Comparison of ENCODE assay signal across 35 mouse cellular contexts in genomic region chr10:13200862-13201261, GRCm38 (mm10). TPM values are rescaled to one million over a fixed set of nuclear protein-coding genes. Genes with fewer than 3 reads are reported as not detected.
A peak's percentile ranks its signal among the peaks of the same experiment; 100 is the strongest.
DNase-seq lines count a peak whose midpoint lies in the region; ATAC-seq and TF ChIP-seq lines count a peak whose summit lies in the region.
"Had no signal": no experiment of that assay in that cellular context is flagged by ENCODE, and none has a peak within 500 bp of the region (broad histone marks: within the 10 kb centered on the region; RNA-seq: fewer than 3 reads in every experiment).

No protein-coding gene starts in this region.

- TF ChIP-seq EP300 in liver, postnatal 0 days (IDR thresholded peaks at IDR 0.05; ENCODE audit: low read depth): no peak
- no peak for TF ChIP-seq EP300 in MEL (IDR thresholded peaks at IDR 0.05; ENCODE audit: low read depth in 1 of 2, low read length in 2 of 2)
- TF ChIP-seq EP300 in liver, embryonic 14.5 days (IDR thresholded peaks at IDR 0.05; ENCODE audit: low read depth): no peak

- H3K36me3 ChIP-seq in liver, adult 2 months (ENCODE audit: control insufficient read depth, insufficient read depth, low read length): no peaks in the 10 kb centered on the region
- no peaks in the 10 kb centered on the region for H3K36me3 ChIP-seq in liver, postnatal 0 days (replicated peaks; ENCODE audit: insufficient read depth, low read length)
- no peaks in the 10 kb centered on the region for H3K36me3 ChIP-seq in MEL (ENCODE audit: control insufficient read depth in 1 of 2, insufficient read depth in 2 of 2, low read length in 2 of 2)
- no peaks in the 10 kb centered on the region for H3K36me3 ChIP-seq in liver, embryonic 14.5 days (replicated peaks; ENCODE audit: control insufficient read depth, insufficient read depth, low read depth)
- H3K36me3 ChIP-seq: embryonic facial prominence, embryonic 10.5 days; embryonic facial prominence, embryonic 13.5 days; forebrain, embryonic 12.5 days; forebrain, embryonic 15.5 days; hindbrain, embryonic 12.5 days; hindbrain, embryonic 15.5 days had no signal

- WGBS in liver, adult 2 months: 94% methylated on average over 3 of the region's 3 CpGs
- 69% methylated on average over 3 of the region's 3 CpGs for WGBS in liver, postnatal 0 days (ENCODE audit: insufficient replicate concordance)
- WGBS in liver, embryonic 14.5 days (ENCODE audit: insufficient replicate concordance): 57% methylated on average over 3 of the region's 3 CpGs

- H3K4me1 ChIP-seq in liver, adult 2 months (ENCODE audit: control insufficient read depth, insufficient read depth, low read length): no peaks in the 10 kb centered on the region
- no peaks in the 10 kb centered on the region for H3K4me1 ChIP-seq in liver, postnatal 0 days (ENCODE audit: insufficient read depth)
- no peaks in the 10 kb centered on the region; a peak in 1 of 4 replicates for H3K4me1 ChIP-seq in MEL (ENCODE audit: control insufficient read depth in 1 of 2, insufficient read depth in 2 of 2, low read length in 2 of 2)
- peaks cover 7 to 16% of the 10 kb centered on the region in 2 experiments; a peak in 3 of 4 replicates for H3K4me1 ChIP-seq in liver, embryonic 14.5 days (replicated peaks; ENCODE audit: control insufficient read depth in 2 of 2, insufficient read depth in 2 of 2, low read length in 1 of 2)
- H3K4me1 ChIP-seq: embryonic facial prominence, embryonic 10.5 days; embryonic facial prominence, embryonic 13.5 days; forebrain, embryonic 12.5 days; forebrain, embryonic 15.5 days; hindbrain, embryonic 12.5 days; hindbrain, embryonic 15.5 days had no signal

- H3K4me3 ChIP-seq in liver, adult 2 months (ENCODE audit: insufficient read depth, low read depth, low read length): no peak overlapping the region
- H3K4me3 ChIP-seq in liver, postnatal 0 days (ENCODE audit: low read depth, low read length): no peak overlapping the region
- H3K4me3 ChIP-seq in MEL (ENCODE audit: control insufficient read depth in 1 of 2, insufficient read depth in 1 of 2, low read depth in 2 of 2, low read length in 2 of 2): no peak overlapping the region
- H3K4me3 ChIP-seq in liver, embryonic 14.5 days (ENCODE audit: insufficient read depth in 1 of 2, low read depth in 2 of 2, low read length in 2 of 2): no peak overlapping the region
- H3K4me3 ChIP-seq: embryonic facial prominence, embryonic 10.5 days; embryonic facial prominence, embryonic 13.5 days; erythroblast, embryonic 14.5 days; forebrain, embryonic 12.5 days; forebrain, embryonic 15.5 days; hindbrain, embryonic 12.5 days; hindbrain, embryonic 15.5 days had no signal

- DNase-seq in liver, adult 2 months (ENCODE audit: extremely low read depth, low read depth, low spot score): peak; percentile 4
- DNase-seq in liver, postnatal 0 days: no peak
- DNase-seq in MEL (ENCODE audit: low read depth, low spot score): peak; percentile 40
- DNase-seq in liver, embryonic 14.5 days (ENCODE audit: low read depth in 3 of 3, low spot score in 3 of 3): no peak
- no peak for DNase-seq in urinary bladder, postnatal 10 days (ENCODE audit: low spot score)
- DNase-seq in frontal cortex, adult 2 months (ENCODE audit: extremely low spot score in 1 of 2, low spot score in 1 of 2): no peak
- DNase-seq: adrenal gland, adult 2 months; adrenal gland, postnatal 14 days; cerebellum, adult 11-12 months; cerebellum, adult 8-10 months; cerebellum, postnatal 10 days; cerebellum, postnatal 36 days; embryo, embryonic 11 days; gastrocnemius, postnatal 10 days; gastrocnemius, postnatal 36 days had no signal

- no peaks in the 10 kb centered on the region for H3K27me3 ChIP-seq in liver, adult 2 months (ENCODE audit: control insufficient read depth, insufficient read depth, low read length)
- no peaks in the 10 kb centered on the region for H3K27me3 ChIP-seq in liver, postnatal 0 days (ENCODE audit: insufficient read depth, low read length)
- H3K27me3 ChIP-seq in MEL (ENCODE audit: control insufficient read depth in 1 of 2, insufficient read depth in 2 of 2, low read length in 2 of 2): no peaks in the 10 kb centered on the region
- no peaks in the 10 kb centered on the region for H3K27me3 ChIP-seq in liver, embryonic 14.5 days (ENCODE audit: control insufficient read depth, insufficient read depth, low read length)
- H3K27me3 ChIP-seq: embryonic facial prominence, embryonic 13.5 days; forebrain, embryonic 12.5 days; forebrain, embryonic 15.5 days; hindbrain, embryonic 12.5 days; hindbrain, embryonic 15.5 days; Patski had no signal

- no peak for ATAC-seq in liver, postnatal 0 days
- no peak for ATAC-seq in liver, embryonic 14.5 days (ENCODE audit: insufficient read depth)
- peak; percentile 58; the same call in 1 of the 2 replicates for ATAC-seq in monocyte, adult 5-6 weeks (replicated peaks; ENCODE audit: insufficient number of reproducible peaks, low FRiP score, low TSS enrichment, poor library complexity, severe bottlenecking)
- ATAC-seq: forebrain, embryonic 15.5 days; Patski had no signal

- no peak for TF ChIP-seq CTCF in liver, adult 2 months (IDR thresholded peaks at IDR 0.05; ENCODE audit: low read depth, low read length)
- TF ChIP-seq CTCF in liver, postnatal 0 days (IDR thresholded peaks at IDR 0.05; ENCODE audit: low read depth): no peak
- TF ChIP-seq CTCF in MEL (IDR thresholded peaks at IDR 0.05 in 2 of 3, conservative IDR thresholded peaks at IDR 0.05 in 1 of 3; ENCODE audit: control insufficient read depth in 1 of 3, insufficient read depth in 1 of 3, low read depth in 2 of 3, low read length in 3 of 3, poor library complexity in 1 of 3, severe bottlenecking in 1 of 3): no peak
- no peak for TF ChIP-seq CTCF in liver, embryonic 14.5 days (IDR thresholded peaks at IDR 0.05; ENCODE audit: low read depth)

- no peak overlapping the region for H3K9ac ChIP-seq in liver, adult 2 months (ENCODE audit: low read depth, low read length)
- no peak overlapping the region for H3K9ac ChIP-seq in liver, postnatal 0 days (replicated peaks)
- H3K9ac ChIP-seq in MEL (ENCODE audit: control insufficient read depth, low read depth, low read length, poor library complexity, severe bottlenecking): no peak overlapping the region
- H3K9ac ChIP-seq in liver, embryonic 14.5 days (replicated peaks): no peak overlapping the region
- H3K9ac ChIP-seq: embryonic facial prominence, embryonic 13.5 days; forebrain, embryonic 12.5 days; forebrain, embryonic 15.5 days; hindbrain, embryonic 12.5 days; hindbrain, embryonic 15.5 days had no signal

- no peaks in the 10 kb centered on the region for H3K79me2 ChIP-seq in liver, adult 2 months (ENCODE audit: control insufficient read depth, insufficient read depth, low read length)
- no peaks in the 10 kb centered on the region for H3K79me2 ChIP-seq in MEL (ENCODE audit: control insufficient read depth, insufficient read depth, low read length, poor library complexity)

- TF ChIP-seq RAD21 in MEL (IDR thresholded peaks at IDR 0.05; ENCODE audit: low read depth, low read length): no peak

- no peak for TF ChIP-seq POLR2A in liver, adult 2 months (IDR thresholded peaks at IDR 0.05; ENCODE audit: extremely low read depth, insufficient read depth, low read length)
- TF ChIP-seq POLR2A in MEL (IDR thresholded peaks at IDR 0.05; ENCODE audit: control insufficient read depth in 1 of 2, insufficient read depth in 1 of 2, low read depth in 1 of 2, low read length in 2 of 2, poor library complexity in 1 of 2): no peak

- H3K27ac ChIP-seq in liver, adult 2 months (replicated peaks; ENCODE audit: insufficient read depth, low read depth, low read length): no peak overlapping the region
- no peak overlapping the region for H3K27ac ChIP-seq in liver, postnatal 0 days (ENCODE audit: low read depth)
- no peak overlapping the region for H3K27ac ChIP-seq in MEL (ENCODE audit: control insufficient read depth, low read depth, low read length)
- H3K27ac ChIP-seq in liver, embryonic 14.5 days: 0 out of 2 replicates have a peak overlapping the region, but pooled peaks have one; percentile 9
- H3K27ac ChIP-seq: embryonic facial prominence, embryonic 10.5 days; embryonic facial prominence, embryonic 13.5 days; forebrain, embryonic 12.5 days; forebrain, embryonic 15.5 days; hindbrain, embryonic 12.5 days; hindbrain, embryonic 15.5 days had no signal

- H3K9me3 ChIP-seq in liver, postnatal 0 days (ENCODE audit: low read length): no peaks in the 10 kb centered on the region
- no peaks in the 10 kb centered on the region for H3K9me3 ChIP-seq in MEL (replicated peaks; ENCODE audit: insufficient read depth, low read length)
- no peaks in the 10 kb centered on the region for H3K9me3 ChIP-seq in liver, embryonic 14.5 days (ENCODE audit: control insufficient read depth, low read length)
- H3K9me3 ChIP-seq: embryonic facial prominence, embryonic 10.5 days; embryonic facial prominence, embryonic 13.5 days; forebrain, embryonic 12.5 days; forebrain, embryonic 15.5 days; hindbrain, embryonic 12.5 days; hindbrain, embryonic 15.5 days had no signal

- H3K4me2 ChIP-seq in liver, postnatal 0 days (ENCODE audit: low read depth, low read length): no peak overlapping the region
- H3K4me2 ChIP-seq in liver, embryonic 14.5 days (ENCODE audit: low read depth): no peak overlapping the region
- H3K4me2 ChIP-seq: embryonic facial prominence, embryonic 13.5 days; forebrain, embryonic 12.5 days; forebrain, embryonic 15.5 days; heart, embryonic 11.5 days; hindbrain, embryonic 12.5 days; hindbrain, embryonic 15.5 days had no signal

RNA-seq across cellular contexts. Expression of gene Ltv1, which starts 7.9 kb away (rescaled TPM):
- total RNA-seq in liver, adult 2 months (2014; rRNA removed): 6.9 and 8.4 TPM in 2 replicates
- polyA plus RNA-seq in liver, adult 2 months (2012; rRNA removed): 6.3 and 7.6 TPM in 2 replicates
- polyA plus RNA-seq in liver, postnatal 0 days (2015; fragmentation: Nextera tagmentation; extraction: Ambion mirVana): 22.9 and 23.6 TPM in 2 replicates
- total RNA-seq in MEL (2012; rRNA removed): 25.0 and 29.4 TPM in 2 replicates
- polyA plus RNA-seq in MEL (2012; ENCODE audit: insufficient read depth in 1 of 2, insufficient read length in 2 of 2, low read depth in 1 of 2, low replicate concordance in 2 of 2, missing spikeins in 1 of 2): 10 to 100 TPM in 1 of 2 experiments, not detected in 1; 58.1 TPM
- polyA plus RNA-seq in liver, embryonic 14.5 days (2012; rRNA removed): 12.8 and 18.5 TPM in 2 replicates
- polyA plus RNA-seq in liver, embryonic 14.5 days (2014; fragmentation: Nextera tagmentation; extraction: Ambion mirVana): 29.6 and 32.6 TPM in 2 replicates
- 33.5 to 55.7 TPM (median 50.1 TPM) in 3 replicates for total RNA-seq in monocyte, adult 5-6 weeks (2017)
- 21.5 and 23.1 TPM in 2 replicates for polyA plus RNA-seq in frontal cortex, adult 2 months (2012; rRNA removed)

RNA-seq across cellular contexts. Expression of gene Zc2hc1b, which starts 23.0 kb away (rescaled TPM):
- total RNA-seq in liver, adult 2 months (2014; rRNA removed): not detected in 2 replicates
- not detected in 2 replicates for polyA plus RNA-seq in liver, adult 2 months (2012; rRNA removed)
- not detected in 2 replicates for polyA plus RNA-seq in liver, postnatal 0 days (2015; fragmentation: Nextera tagmentation; extraction: Ambion mirVana)
- not detected in 2 replicates for total RNA-seq in MEL (2012; rRNA removed)
- polyA plus RNA-seq in MEL (2012; ENCODE audit: insufficient read depth in 1 of 2, insufficient read length in 2 of 2, low read depth in 1 of 2, low replicate concordance in 2 of 2, missing spikeins in 1 of 2): under 1 TPM in 1 of 2 experiments, not detected in 1; 0.07 TPM
- not detected in 2 replicates for polyA plus RNA-seq in liver, embryonic 14.5 days (2012; rRNA removed)
- polyA plus RNA-seq in liver, embryonic 14.5 days (2014; fragmentation: Nextera tagmentation; extraction: Ambion mirVana): not detected in 2 replicates
- not detected in 3 replicates for total RNA-seq in monocyte, adult 5-6 weeks (2017)
- not detected in 2 replicates for polyA plus RNA-seq in frontal cortex, adult 2 months (2012; rRNA removed)
- total RNA-seq: adrenal gland, adult 2 months; adrenal gland, postnatal 14 days; adrenal gland, postnatal 4 days; ES-E14; gastrocnemius, adult 18-20 months; gastrocnemius, postnatal 10 days; gastrocnemius, postnatal 36 days; heart, adult 8-10 months; heart, postnatal 25 days; hematopoietic stem cell, adult 5-6 weeks had no signal
- polyA plus RNA-seq: adrenal gland, adult 2 months; brain, embryonic 14.5 days; cortical plate, adult 2 months; embryonic facial prominence, embryonic 10.5 days; embryonic facial prominence, embryonic 13.5 days; erythroblast, embryonic 14.5 days; forebrain, embryonic 12.5 days; forebrain, embryonic 15.5 days; heart, embryonic 11.5 days; heart, embryonic 14.5 days; heart, postnatal 0 days; hindbrain, embryonic 12.5 days; hindbrain, embryonic 15.5 days; Patski had no signal

Comparison
In these comparisons a context has a peak if more than half of its experiments do, and no peak if none do; other contexts are left out.
1. DNase-seq: peak in liver, adult 2 months (single experiment) and MEL (single experiment); none in liver, postnatal 0 days (single experiment), liver, embryonic 14.5 days (0 of 3), urinary bladder, postnatal 10 days (single experiment) and frontal cortex, adult 2 months (0 of 2).